Mouse (Mus musculus): ENCODE measurements around the gene Pkhd1. TPM values are rescaled to one million over a fixed set of nuclear protein-coding genes. Genes with fewer than 3 reads are reported as not detected.

Pkhd1 gene
- not detected in 2 replicates for polyA plus RNA-seq (2016; fragmentation: Nextera tagmentation; extraction: Ambion mirVana)

- 78% methylated on average over 10 of the region's 10 CpGs for WGBS
- DNase-seq (ENCODE audit: low spot score) = no peak
- Histone ChIP-seq H3K4me1 (no peaks in the 10 kb centered on the region), H3K4me3 (no peak within 1 kb of the TSS), H3K36me3 (no peaks in the 10 kb centered on the region), H3K27ac (replicated peaks) (no peak within 1 kb of the TSS), H3K27me3 (ENCODE audit: low read depth, poor library complexity, severe bottlenecking) (no peaks in the 10 kb centered on the region), H3K9me3 (replicated peaks) (no peaks in the 10 kb centered on the region)
These were observed at the start of gene Pkhd1 for GRCm38 (mm10) chr1:20617849-20618530. Gene Pkhd1, minus strand, starts transcription at chr1:20618064.

GRCm38 (mm10) chr1:20667567-20667966 is 49.7 kb upstream of the Pkhd1 start:
- H3K27ac ChIP-seq (replicated peaks) = no peak overlapping the region
- no peaks in the 10 kb centered on the region for H3K4me1 ChIP-seq
- no peak overlapping the region for H3K4me3 ChIP-seq
- no peak for DNase-seq (ENCODE audit: low spot score)
- H3K27me3 ChIP-seq (ENCODE audit: low read depth, poor library complexity, severe bottlenecking) = no peaks in the 10 kb centered on the region
- 84% methylated on average over 7 of the region's 7 CpGs for WGBS
- H3K36me3 ChIP-seq = no peaks in the 10 kb centered on the region
- no peaks in the 10 kb centered on the region for H3K9me3 ChIP-seq (replicated peaks)

GRCm38 (mm10) chr1:20666233-20666632 is 48.4 kb upstream of the Pkhd1 start:
- 94% methylated on average over 2 of the region's 2 CpGs for WGBS

GRCm38 (mm10) chr1:20655085-20655484 is 37.2 kb upstream of the Pkhd1 start:
- Histone ChIP-seq H3K4me3 (no peak overlapping the region), H3K9me3 (replicated peaks) (no peaks in the 10 kb centered on the region), H3K27me3 (ENCODE audit: low read depth, poor library complexity, severe bottlenecking) (no peaks in the 10 kb centered on the region), H3K4me1 (no peaks in the 10 kb centered on the region), H3K36me3 (no peaks in the 10 kb centered on the region), H3K27ac (replicated peaks) (no peak overlapping the region)
- DNase-seq (ENCODE audit: low spot score) = no peak
- 82% methylated on average over 5 of the region's 5 CpGs for WGBS

More at GRCm38 (mm10) chr1:20666233-20666632, 48.4 kb upstream of the Pkhd1 start:
- no peak for DNase-seq (ENCODE audit: low spot score)
- Histone ChIP-seq H3K9me3 (replicated peaks) (no peaks in the 10 kb centered on the region), H3K27me3 (ENCODE audit: low read depth, poor library complexity, severe bottlenecking) (no peaks in the 10 kb centered on the region), H3K4me3 (no peak overlapping the region), H3K27ac (replicated peaks) (no peak overlapping the region), H3K36me3 (no peaks in the 10 kb centered on the region), H3K4me1 (no peaks in the 10 kb centered on the region)

- no peaks in the 10 kb centered on the region for H3K27me3 ChIP-seq (ENCODE audit: low read depth, poor library complexity, severe bottlenecking)
- no peak for DNase-seq (ENCODE audit: low spot score)
- H3K9me3 ChIP-seq (replicated peaks) = no peaks in the 10 kb centered on the region
- no peak overlapping the region for H3K4me3 ChIP-seq
- H3K4me1 ChIP-seq = no peaks in the 10 kb centered on the region
- no peaks in the 10 kb centered on the region for H3K36me3 ChIP-seq
- 81% methylated on average over 6 of the region's 6 CpGs for whole genome bisulfite sequencing
- H3K27ac ChIP-seq (replicated peaks) = no peak overlapping the region
These were observed 35.9 kb upstream of the Pkhd1 start for GRCm38 (mm10) chr1:20653513-20654506.

GRCm38 (mm10) chr1:20634856-20635255 is 17.0 kb upstream of the Pkhd1 start:
- H3K27ac ChIP-seq (replicated peaks) = no peak overlapping the region
- no peaks in the 10 kb centered on the region for H3K4me1 ChIP-seq
- 88% methylated on average over 2 of the region's 2 CpGs for WGBS
- DNase-seq (ENCODE audit: low spot score) = no peak
- no peaks in the 10 kb centered on the region for H3K27me3 ChIP-seq (ENCODE audit: low read depth, poor library complexity, severe bottlenecking)
- no peak overlapping the region for H3K4me3 ChIP-seq
- no peaks in the 10 kb centered on the region for H3K36me3 ChIP-seq
- no peaks in the 10 kb centered on the region for H3K9me3 ChIP-seq (replicated peaks)

GRCm38 (mm10) chr1:20633276-20633869 is 15.5 kb upstream of the Pkhd1 start:
- DNase-seq (ENCODE audit: low spot score) = no peak
- H3K4me1 ChIP-seq = no peaks in the 10 kb centered on the region
- H3K36me3 ChIP-seq = no peaks in the 10 kb centered on the region
- H3K9me3 ChIP-seq (replicated peaks) = no peaks in the 10 kb centered on the region
- H3K27ac ChIP-seq (replicated peaks) = no peak overlapping the region
- H3K4me3 ChIP-seq = no peak overlapping the region
- H3K27me3 ChIP-seq (ENCODE audit: low read depth, poor library complexity, severe bottlenecking) = no peaks in the 10 kb centered on the region
- 83% methylated on average over 7 of the region's 7 CpGs for WGBS

- H3K4me3 ChIP-seq = no peak overlapping the region
- no peaks in the 10 kb centered on the region for H3K36me3 ChIP-seq
- H3K4me1 ChIP-seq = no peaks in the 10 kb centered on the region
- 92% methylated on average over 3 of the region's 3 CpGs for WGBS
- no peak for DNase-seq (ENCODE audit: low spot score)
- H3K27me3 ChIP-seq (ENCODE audit: low read depth, poor library complexity, severe bottlenecking) = no peaks in the 10 kb centered on the region
- H3K9me3 ChIP-seq (replicated peaks) = no peaks in the 10 kb centered on the region
- H3K27ac ChIP-seq (replicated peaks) = no peak overlapping the region
These were observed 6.7 kb upstream of the Pkhd1 start for GRCm38 (mm10) chr1:20624564-20624963.

- 91% methylated on average over 4 of the region's 4 CpGs for WGBS
- H3K27ac ChIP-seq (replicated peaks) = no peak overlapping the region
These were observed 5.5 kb upstream of the Pkhd1 start for GRCm38 (mm10) chr1:20623375-20623774.

GRCm38 (mm10) chr1:20620611-20621010 is 2.7 kb upstream of the Pkhd1 start:
- 78% methylated on average over 2 of the region's 2 CpGs for WGBS

More at GRCm38 (mm10) chr1:20623375-20623774, 5.5 kb upstream of the Pkhd1 start:
- H3K27me3 ChIP-seq (ENCODE audit: low read depth, poor library complexity, severe bottlenecking) = no peaks in the 10 kb centered on the region
- no peak for DNase-seq (ENCODE audit: low spot score)
- H3K4me1 ChIP-seq = no peaks in the 10 kb centered on the region
- no peaks in the 10 kb centered on the region for H3K36me3 ChIP-seq
- no peaks in the 10 kb centered on the region for H3K9me3 ChIP-seq (replicated peaks)
- no peak overlapping the region for H3K4me3 ChIP-seq

GRCm38 (mm10) chr1:20619363-20619762 is 1.5 kb upstream of the Pkhd1 start:
- no peaks in the 10 kb centered on the region for H3K36me3 ChIP-seq
- 76% methylated on average over 3 of the region's 3 CpGs for WGBS
- no peak overlapping the region for H3K4me3 ChIP-seq
- H3K4me1 ChIP-seq = no peaks in the 10 kb centered on the region
- no peak for DNase-seq (ENCODE audit: low spot score)
- H3K27ac ChIP-seq (replicated peaks) = no peak overlapping the region
- H3K27me3 ChIP-seq (ENCODE audit: low read depth, poor library complexity, severe bottlenecking) = no peaks in the 10 kb centered on the region
- H3K9me3 ChIP-seq (replicated peaks) = no peaks in the 10 kb centered on the region

More at GRCm38 (mm10) chr1:20620611-20621010, 2.7 kb upstream of the Pkhd1 start:
- H3K27me3 ChIP-seq (ENCODE audit: low read depth, poor library complexity, severe bottlenecking) = no peaks in the 10 kb centered on the region
- no peak overlapping the region for H3K4me3 ChIP-seq
- H3K36me3 ChIP-seq = no peaks in the 10 kb centered on the region
- no peak for DNase-seq (ENCODE audit: low spot score)
- no peaks in the 10 kb centered on the region for H3K9me3 ChIP-seq (replicated peaks)
- H3K27ac ChIP-seq (replicated peaks) = no peak overlapping the region
- no peaks in the 10 kb centered on the region for H3K4me1 ChIP-seq

GRCm38 (mm10) chr1:20612643-20613042 is 5.2 kb downstream of the Pkhd1 start:
- H3K27ac ChIP-seq (replicated peaks) = no peak overlapping the region
- no peak overlapping the region for H3K4me3 ChIP-seq
- no peaks in the 10 kb centered on the region for H3K9me3 ChIP-seq (replicated peaks)
- no peaks in the 10 kb centered on the region for H3K4me1 ChIP-seq
- DNase-seq (ENCODE audit: low spot score) = peak; percentile 30
- no peaks in the 10 kb centered on the region for H3K36me3 ChIP-seq
- WGBS = 27% methylated on average over 7 of the region's 7 CpGs
- no peaks in the 10 kb centered on the region for H3K27me3 ChIP-seq (ENCODE audit: low read depth, poor library complexity, severe bottlenecking)

Data from midbrain, embryonic 10.5 days (tissue).